Mouse (Mus musculus): ENCODE measurements around the gene Slc22a15. TPM values are rescaled to one million over a fixed set of nuclear protein-coding genes. Genes with fewer than 3 reads are reported as not detected.

The Slc22a15 gene
- polyA plus RNA-seq, 1 experiment from 2014 or later, result 4.8 TPM

GRCm38 (mm10) chr3:101907049-101907448 is 17.2 kb downstream of the Slc22a15 start:
- Histone ChIP-seq H3K9me3 (ENCODE audit: control insufficient read depth, low read length) (no peaks in the 10 kb centered on the region), H3K9ac (ENCODE audit: low read depth, low read length) (no peak overlapping the region), H3K4me3 (ENCODE audit: low read depth, low read length) (no peak overlapping the region), H3K4me2 (ENCODE audit: low read depth, low read length) (no peak overlapping the region), H3K27ac (replicated peaks; ENCODE audit: low read depth, low read length) (no peak overlapping the region), H3K36me3 (ENCODE audit: control insufficient read depth, insufficient read depth, low read length) (peaks cover 11% of the 10 kb centered on the region), H3K27me3 (replicated peaks; ENCODE audit: control insufficient read depth, insufficient read depth, low read length) (no peaks in the 10 kb centered on the region), H3K4me1 (ENCODE audit: control insufficient read depth, insufficient read depth, low read length) (0 out of 2 replicates have a peak, but pooled peaks cover 4% of the 10 kb centered on the region)
- WGBS, result 45% methylated on average over 2 of the region's 2 CpGs
- DNase-seq (ENCODE audit: low spot score) (no peak), ATAC-seq (ENCODE audit: low read depth) (no peak)

- Histone ChIP-seq H3K9ac (ENCODE audit: low read depth, low read length) (no peak overlapping the region), H3K9me3 (ENCODE audit: control insufficient read depth, low read length) (no peaks in the 10 kb centered on the region), H3K36me3 (ENCODE audit: control insufficient read depth, insufficient read depth, low read length) (peaks cover 11% of the 10 kb centered on the region), H3K27me3 (replicated peaks; ENCODE audit: control insufficient read depth, insufficient read depth, low read length) (no peaks in the 10 kb centered on the region), H3K27ac (replicated peaks; ENCODE audit: low read depth, low read length) (no peak overlapping the region), H3K4me2 (ENCODE audit: low read depth, low read length) (no peak overlapping the region), H3K4me3 (ENCODE audit: low read depth, low read length) (no peak overlapping the region), H3K4me1 (ENCODE audit: control insufficient read depth, insufficient read depth, low read length) (0 out of 2 replicates have a peak, but pooled peaks cover 4% of the 10 kb centered on the region)
- ATAC-seq (ENCODE audit: low read depth) (no peak), DNase-seq (ENCODE audit: low spot score) (no peak)
- 79% methylated on average over 7 of the region's 7 CpGs for WGBS
Measured at GRCm38 (mm10) chr3:101904776-101905175, 19.5 kb downstream of the Slc22a15 start.

DNA sequence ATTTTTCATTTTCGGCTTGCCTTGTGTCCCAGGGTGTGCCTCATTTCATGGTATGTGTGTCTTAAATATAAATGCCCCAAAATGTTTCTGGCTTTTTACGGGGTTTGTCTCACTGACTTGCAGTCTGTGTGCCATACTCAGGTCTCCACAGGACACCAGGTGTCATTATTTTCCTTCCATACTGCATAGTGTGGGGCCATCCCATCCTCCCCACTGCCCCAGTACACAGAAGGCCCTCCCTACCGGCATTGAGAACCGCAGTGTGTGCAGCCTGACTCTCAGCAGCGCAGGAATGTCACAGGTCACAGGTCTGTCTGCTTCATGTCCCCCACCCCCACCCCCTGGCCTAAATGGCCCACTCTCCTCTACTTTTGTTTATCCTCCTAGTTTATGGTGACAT is 21.2 kb downstream of the Slc22a15 start:
- 0 out of 2 replicates have a peak, but pooled peaks cover 4% of the 10 kb centered on the region for H3K4me1 ChIP-seq (ENCODE audit: control insufficient read depth, insufficient read depth, low read length)
- DNase-seq (ENCODE audit: low spot score) (no peak), ATAC-seq (ENCODE audit: low read depth) (no peak)
- no peaks in the 10 kb centered on the region for H3K27me3 ChIP-seq (replicated peaks; ENCODE audit: control insufficient read depth, insufficient read depth, low read length)
- H3K9me3 ChIP-seq (ENCODE audit: control insufficient read depth, low read length), result no peaks in the 10 kb centered on the region
- WGBS, result 50% methylated on average over 5 of the region's 5 CpGs
- H3K9ac ChIP-seq (ENCODE audit: low read depth, low read length), result no peak overlapping the region
- 0 out of 2 replicates have a peak, but pooled peaks cover 3% of the 10 kb centered on the region for H3K36me3 ChIP-seq (ENCODE audit: control insufficient read depth, insufficient read depth, low read length)
- H3K27ac ChIP-seq (replicated peaks; ENCODE audit: low read depth, low read length), result no peak overlapping the region
- no peak overlapping the region for H3K4me3 ChIP-seq (ENCODE audit: low read depth, low read length)
- no peak overlapping the region for H3K4me2 ChIP-seq (ENCODE audit: low read depth, low read length)

- Histone ChIP-seq H3K36me3 (ENCODE audit: control insufficient read depth, insufficient read depth, low read length) (0 out of 2 replicates have a peak, but pooled peaks cover 3% of the 10 kb centered on the region), H3K9ac (ENCODE audit: low read depth, low read length) (no peak overlapping the region), H3K27ac (replicated peaks; ENCODE audit: low read depth, low read length) (no peak overlapping the region), H3K9me3 (ENCODE audit: control insufficient read depth, low read length) (no peaks in the 10 kb centered on the region), H3K4me3 (ENCODE audit: low read depth, low read length) (no peak overlapping the region), H3K27me3 (replicated peaks; ENCODE audit: control insufficient read depth, insufficient read depth, low read length) (no peaks in the 10 kb centered on the region), H3K4me1 (ENCODE audit: control insufficient read depth, insufficient read depth, low read length) (0 out of 2 replicates have a peak, but pooled peaks cover 4% of the 10 kb centered on the region), H3K4me2 (ENCODE audit: low read depth, low read length) (no peak overlapping the region)
- DNase-seq (ENCODE audit: low spot score) (peak; percentile 48), ATAC-seq (ENCODE audit: low read depth) (no peak)
- WGBS, result 49% methylated on average over 7 of the region's 7 CpGs
Measured at GRCm38 (mm10) chr3:101902344-101902743, 21.9 kb downstream of the Slc22a15 start.

DNA sequence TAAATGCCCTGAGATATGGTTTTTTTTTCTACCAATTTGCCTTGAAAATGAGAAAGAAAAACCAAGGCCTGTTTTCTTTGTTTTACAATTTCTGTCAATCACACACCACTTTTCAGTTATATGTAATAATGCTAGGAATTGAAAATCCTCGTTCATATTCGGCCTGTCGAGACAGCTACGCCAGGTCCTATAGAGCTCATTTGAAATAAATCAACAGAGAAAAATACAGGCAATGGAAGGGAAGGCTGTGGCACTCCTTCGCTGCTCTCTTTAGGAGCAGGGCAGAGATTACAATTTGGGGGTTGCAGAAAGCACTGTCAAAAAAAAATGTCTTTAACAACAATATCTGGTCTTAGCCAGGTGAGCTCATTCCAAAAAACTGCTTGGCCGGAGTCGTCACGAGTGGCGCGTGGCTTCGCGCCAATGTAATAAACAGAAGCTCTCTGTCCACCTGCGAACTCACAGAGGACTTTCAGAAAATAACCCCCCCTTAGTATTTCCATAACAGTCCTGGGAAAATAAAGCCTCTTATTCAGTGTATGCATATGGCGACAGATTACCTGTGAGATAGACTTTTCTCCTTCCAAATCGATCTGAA is 26.8 kb downstream of the Slc22a15 start:
- Histone ChIP-seq H3K36me3 (ENCODE audit: control insufficient read depth, insufficient read depth, low read length) (no peaks in the 10 kb centered on the region), H3K27ac (replicated peaks; ENCODE audit: low read depth, low read length) (no peak overlapping the region), H3K4me2 (ENCODE audit: low read depth, low read length) (no peak overlapping the region), H3K9ac (ENCODE audit: low read depth, low read length) (no peak overlapping the region), H3K27me3 (replicated peaks; ENCODE audit: control insufficient read depth, insufficient read depth, low read length) (no peaks in the 10 kb centered on the region), H3K4me3 (ENCODE audit: low read depth, low read length) (no peak overlapping the region), H3K9me3 (ENCODE audit: control insufficient read depth, low read length) (no peaks in the 10 kb centered on the region), H3K4me1 (ENCODE audit: control insufficient read depth, insufficient read depth, low read length) (0 out of 2 replicates have a peak, but pooled peaks cover 3% of the 10 kb centered on the region)
- 84% methylated on average over 15 of the region's 15 CpGs for WGBS
- no peak for ATAC-seq (ENCODE audit: low read depth)
- no peak for DNase-seq (ENCODE audit: low spot score)

DNA sequence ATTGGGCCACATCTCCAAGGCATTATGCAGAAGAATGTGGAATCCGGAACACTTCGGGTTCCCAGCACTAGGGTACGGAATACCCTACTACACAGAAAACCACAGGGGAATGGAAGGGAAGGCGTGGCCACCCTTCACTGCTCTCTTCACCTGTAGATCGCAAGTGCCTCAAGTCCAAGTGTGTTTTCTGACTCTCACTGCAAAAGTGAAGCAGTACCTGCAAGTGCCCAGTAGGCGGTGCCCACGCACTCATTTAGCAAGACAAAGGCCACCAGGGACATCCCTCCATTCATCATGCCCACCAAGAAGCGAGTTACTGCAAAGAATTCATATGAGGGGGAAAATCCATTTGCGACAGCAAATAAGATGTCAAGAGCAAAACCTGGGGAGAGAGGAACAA is 27.4 kb downstream of the Slc22a15 start:
- 26% methylated on average over 9 of the region's 9 CpGs for WGBS
- Histone ChIP-seq H3K4me2 (ENCODE audit: low read depth, low read length) (no peak overlapping the region), H3K4me1 (ENCODE audit: control insufficient read depth, insufficient read depth, low read length) (no peaks in the 10 kb centered on the region), H3K27ac (replicated peaks; ENCODE audit: low read depth, low read length) (no peak overlapping the region), H3K9me3 (ENCODE audit: control insufficient read depth, low read length) (no peaks in the 10 kb centered on the region), H3K27me3 (replicated peaks; ENCODE audit: control insufficient read depth, insufficient read depth, low read length) (no peaks in the 10 kb centered on the region), H3K36me3 (ENCODE audit: control insufficient read depth, insufficient read depth, low read length) (no peaks in the 10 kb centered on the region), H3K9ac (ENCODE audit: low read depth, low read length) (no peak overlapping the region), H3K4me3 (ENCODE audit: low read depth, low read length) (no peak overlapping the region)
- peak; percentile 91 for DNase-seq (ENCODE audit: low spot score)
- no peak for ATAC-seq (ENCODE audit: low read depth)

- no peak overlapping the region for H3K27ac ChIP-seq (replicated peaks; ENCODE audit: low read depth, low read length)
- no peaks in the 10 kb centered on the region for H3K36me3 ChIP-seq (ENCODE audit: control insufficient read depth, insufficient read depth, low read length)
- DNase-seq (ENCODE audit: low spot score) (no peak), ATAC-seq (ENCODE audit: low read depth) (no peak)
- WGBS, result 80% methylated on average over 7 of the region's 7 CpGs
- H3K4me2 ChIP-seq (ENCODE audit: low read depth, low read length), result no peak overlapping the region
- no peak overlapping the region for H3K4me3 ChIP-seq (ENCODE audit: low read depth, low read length)
- H3K4me1 ChIP-seq (ENCODE audit: control insufficient read depth, insufficient read depth, low read length), result no peaks in the 10 kb centered on the region
- H3K9ac ChIP-seq (ENCODE audit: low read depth, low read length), result peak overlapping the region; percentile 19; the same call in 1 of the 2 replicates
- H3K9me3 ChIP-seq (ENCODE audit: control insufficient read depth, low read length), result no peaks in the 10 kb centered on the region
- no peaks in the 10 kb centered on the region for H3K27me3 ChIP-seq (replicated peaks; ENCODE audit: control insufficient read depth, insufficient read depth, low read length)
Measured at GRCm38 (mm10) chr3:101895376-101895910, 28.8 kb downstream of the Slc22a15 start.

- H3K27me3 ChIP-seq (replicated peaks; ENCODE audit: control insufficient read depth, insufficient read depth, low read length), result no peaks in the 10 kb centered on the region
- ATAC-seq (ENCODE audit: low read depth) (peak; percentile 85), DNase-seq (ENCODE audit: low spot score) (peak; percentile 75)
- 60% methylated on average over 3 of the region's 3 CpGs for WGBS
- H3K9me3 ChIP-seq (ENCODE audit: control insufficient read depth, low read length), result no peaks in the 10 kb centered on the region
- H3K27ac ChIP-seq (replicated peaks; ENCODE audit: low read depth, low read length), result no peak overlapping the region
- no peak overlapping the region for H3K4me2 ChIP-seq (ENCODE audit: low read depth, low read length)
- H3K4me3 ChIP-seq (ENCODE audit: low read depth, low read length), result no peak overlapping the region
- 0 out of 2 replicates have a peak, but pooled peaks cover 3% of the 10 kb centered on the region for H3K36me3 ChIP-seq (ENCODE audit: control insufficient read depth, insufficient read depth, low read length)
- no peaks in the 10 kb centered on the region for H3K4me1 ChIP-seq (ENCODE audit: control insufficient read depth, insufficient read depth, low read length)
- no peak overlapping the region for H3K9ac ChIP-seq (ENCODE audit: low read depth, low read length)
Measured at GRCm38 (mm10) chr3:101885591-101885990, 38.7 kb downstream of the Slc22a15 start.

DNA sequence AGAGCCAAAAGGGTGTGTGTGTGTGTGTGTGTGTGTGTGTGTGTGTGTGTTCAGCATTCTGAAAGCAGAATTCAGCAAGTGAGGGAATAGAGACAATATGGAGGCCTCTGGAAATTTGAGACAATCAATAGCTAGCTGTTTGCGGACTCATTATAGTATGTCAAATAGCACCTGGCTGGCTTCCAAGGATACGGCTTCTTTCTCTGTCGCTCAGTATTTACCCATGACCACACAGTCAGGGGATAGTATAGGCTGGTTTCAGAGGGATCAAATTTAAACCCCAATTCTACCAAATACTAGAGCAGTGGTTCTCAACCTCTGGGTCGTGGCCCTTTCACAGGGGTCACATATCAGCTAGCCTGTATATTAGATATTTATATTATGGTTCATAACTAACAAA is 39.2 kb downstream of the Slc22a15 start:
- DNase-seq (ENCODE audit: low spot score) (peak; percentile 78), ATAC-seq (ENCODE audit: low read depth) (peak; percentile 79; the same call in 1 of the 2 replicates)
- H3K9me3 ChIP-seq (ENCODE audit: control insufficient read depth, low read length), result no peaks in the 10 kb centered on the region
- H3K9ac ChIP-seq (ENCODE audit: low read depth, low read length), result no peak overlapping the region
- no peaks in the 10 kb centered on the region for H3K27me3 ChIP-seq (replicated peaks; ENCODE audit: control insufficient read depth, insufficient read depth, low read length)
- no peak overlapping the region for H3K4me3 ChIP-seq (ENCODE audit: low read depth, low read length)
- H3K27ac ChIP-seq (replicated peaks; ENCODE audit: low read depth, low read length), result peak overlapping the region; percentile 21; the same call in 1 of the 2 replicates
- 41% methylated on average over 4 of the region's 4 CpGs for WGBS
- H3K36me3 ChIP-seq (ENCODE audit: control insufficient read depth, insufficient read depth, low read length), result 0 out of 2 replicates have a peak, but pooled peaks cover 3% of the 10 kb centered on the region
- no peak overlapping the region for H3K4me2 ChIP-seq (ENCODE audit: low read depth, low read length)
- no peaks in the 10 kb centered on the region for H3K4me1 ChIP-seq (ENCODE audit: control insufficient read depth, insufficient read depth, low read length)
